Mouse (Mus musculus) T-helper 2 cell (primary cell): ENCODE data around the gene Fam193a.

Source experiments
- in situ Hi-C: fragments of 300-600 bp; cut with MboI, MseI; formaldehyde crosslinking; loops from one replicate; pipeline ENCODE4 v1.15.1; 2025; ENCODE audit warnings: high pct_unique_total_duplicates

Fam193a gene

GRCm38 (mm10) chr5:34520458-34521209, 150.9 kb downstream of the Fam193a start:
- in situ Hi-C loops = loop anchor here (5.0 kb wide), 2 partner anchors 127 to 242 kb away; partner anchors contain the start of gene Htt

GRCm38 (mm10) chr5:34521337-34521736, 151.6 kb downstream of the Fam193a start:
- in situ Hi-C loops = loop anchor here (5.0 kb wide), 2 partner anchors 126 to 241 kb away; partner anchors contain the start of gene Htt

GRCm38 (mm10) chr5:34523958-34524485, 154.3 kb downstream of the Fam193a start:
- in situ Hi-C loops = loop anchor here (5.0 kb wide), 2 partner anchors 123 to 238 kb away; partner anchors contain the start of gene Htt

- in situ Hi-C loops = loop anchor here (5.0 kb wide), 2 partner anchors 123 to 238 kb away; partner anchors contain the start of gene Htt
These were observed 154.8 kb downstream of the Fam193a start for GRCm38 (mm10) chr5:34524511-34524910.

- in situ Hi-C loops = no loop called here
These were observed 156.1 kb downstream of the Fam193a start, which contains the start of gene Sh3bp2 for GRCm38 (mm10) chr5:34525663-34526476. Sh3bp2 (plus strand) TSS chr5:34525838.

GRCm38 (mm10) chr5:34526477-34526775, 156.7 kb downstream of the Fam193a start:
- in situ Hi-C loops = no loop called here

- in situ Hi-C loops = no loop called here
These were observed 157.6 kb downstream of the Fam193a start for GRCm38 (mm10) chr5:34527352-34527751.

GRCm38 (mm10) chr5:34528724-34529123, 159.0 kb downstream of the Fam193a start:
- in situ Hi-C loops = no loop called here

GRCm38 (mm10) chr5:34530116-34530515, 160.4 kb downstream of the Fam193a start:
- in situ Hi-C loops = no loop called here

GRCm38 (mm10) chr5:34530687-34531086, 161.0 kb downstream of the Fam193a start:
- in situ Hi-C loops = no loop called here

- in situ Hi-C loops = no loop called here
These were observed 163.3 kb downstream of the Fam193a start for GRCm38 (mm10) chr5:34533066-34533465.

- in situ Hi-C loops = no loop called here
These were observed 164.1 kb downstream of the Fam193a start for GRCm38 (mm10) chr5:34533820-34534219.

- in situ Hi-C loops = no loop called here
These were observed 165.2 kb downstream of the Fam193a start for GRCm38 (mm10) chr5:34534776-34535581.

- in situ Hi-C loops = no loop called here
These were observed 166.1 kb downstream of the Fam193a start for GRCm38 (mm10) chr5:34535831-34536230.
